Mouse (Mus musculus) layer of hippocampus, postnatal 36 days (tissue): ENCODE measurements around the gene Lsg1. TPM values are rescaled to one million over a fixed set of nuclear protein-coding genes. Genes with fewer than 3 reads are reported as not detected.

Experiments
- DNase-seq, 2 experiments: peaks; one replicate each; pipeline ENCODE4 v3.0.0; 2022
- total RNA-seq, 2 experiments: library from RNA; stranded (reverse); gene quantifications; 2 replicates each; pipeline ENCODE4 v1.2.3; 2021

Lsg1 gene
- 10 to 100 TPM; 17.1 to 19.8 TPM for total RNA-seq

DNA sequence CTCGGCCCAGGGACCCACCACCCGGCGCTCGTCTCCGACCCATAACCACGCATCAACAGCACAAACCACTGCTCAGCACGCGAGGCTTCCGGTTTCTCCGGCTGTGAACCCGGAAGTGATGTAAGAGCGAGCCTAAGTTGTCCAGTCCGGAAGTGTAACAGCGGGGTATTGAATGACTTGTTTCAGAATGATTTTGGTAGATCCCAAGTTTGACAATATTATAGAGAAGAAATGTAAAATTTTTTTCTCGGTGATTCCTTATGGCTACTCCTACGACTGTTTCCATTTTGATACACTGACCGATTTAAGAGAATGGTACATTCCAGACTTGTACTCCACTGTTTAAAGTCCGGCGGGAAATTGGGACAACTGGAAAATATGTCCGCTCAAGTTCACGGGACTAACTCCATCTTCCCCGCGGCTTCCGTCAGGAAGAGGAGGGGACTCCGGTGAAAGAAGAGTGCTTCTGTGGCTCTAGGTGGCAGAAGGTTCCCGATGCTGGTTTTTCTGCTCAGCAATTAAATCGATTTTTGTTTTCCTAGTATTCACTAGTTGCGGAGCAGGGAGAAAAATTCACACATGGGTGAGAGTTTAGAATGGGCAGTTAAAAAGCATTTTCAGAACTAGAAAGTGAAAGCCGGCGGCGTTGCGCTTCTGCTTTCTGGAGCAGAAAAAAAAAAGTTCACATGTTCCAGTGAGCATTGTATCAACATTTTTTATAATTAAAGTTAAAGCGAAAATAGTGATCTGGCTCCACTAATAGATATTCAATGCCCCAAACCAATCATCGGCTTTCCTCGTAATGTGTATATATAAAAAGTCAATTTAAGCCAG, at the start of gene Lsg1:
Lsg1 (minus strand) TSS at position 99 of the 834 bp plus-strand sequence.
- peak; percentile 78 to 80 for DNase-seq

DNA sequence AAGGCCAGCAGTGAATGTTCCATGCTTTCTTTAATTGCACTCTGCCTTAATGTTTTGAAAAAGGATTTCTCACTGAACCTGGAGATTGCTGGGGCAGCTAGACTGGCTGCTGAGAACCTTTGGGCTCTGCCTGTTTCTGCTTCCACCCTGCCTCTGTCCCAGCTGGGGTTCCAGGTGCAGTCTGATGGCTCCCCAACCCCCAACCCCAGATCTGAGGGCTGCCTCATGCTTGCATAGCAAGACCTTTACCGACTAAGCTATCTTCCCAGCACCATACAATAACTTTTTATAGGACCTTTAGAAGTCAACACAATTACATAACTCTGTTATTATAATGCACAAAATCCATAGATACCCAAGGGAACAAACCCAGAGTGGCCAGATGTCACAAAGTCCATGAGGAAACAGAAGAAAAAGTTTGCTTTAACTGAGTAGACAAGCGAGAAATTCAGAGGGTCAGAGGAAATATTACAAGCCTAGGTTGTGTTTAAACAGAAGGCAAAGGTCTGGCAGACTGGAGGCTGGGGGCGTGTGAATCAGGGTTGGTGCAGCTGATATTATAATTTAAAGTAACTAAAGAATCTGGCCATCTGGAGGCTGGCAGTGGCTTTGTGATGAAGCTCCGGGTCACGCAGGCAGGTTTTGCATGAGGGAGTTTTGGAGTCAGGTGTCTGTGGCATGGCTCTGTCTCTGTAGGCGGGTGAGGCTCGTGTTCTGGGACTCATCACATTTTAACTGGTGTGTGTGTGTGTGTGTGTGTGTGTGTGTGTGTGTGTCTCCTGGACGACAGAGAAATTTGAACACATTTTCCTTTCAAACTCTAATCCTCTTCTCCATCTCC, 46.7 kb upstream of the Lsg1 start:
- DNase-seq: no peak

GRCm38 (mm10) chr16:30629509-30629908, 42.1 kb upstream of the Lsg1 start:
- no peak for DNase-seq

DNA sequence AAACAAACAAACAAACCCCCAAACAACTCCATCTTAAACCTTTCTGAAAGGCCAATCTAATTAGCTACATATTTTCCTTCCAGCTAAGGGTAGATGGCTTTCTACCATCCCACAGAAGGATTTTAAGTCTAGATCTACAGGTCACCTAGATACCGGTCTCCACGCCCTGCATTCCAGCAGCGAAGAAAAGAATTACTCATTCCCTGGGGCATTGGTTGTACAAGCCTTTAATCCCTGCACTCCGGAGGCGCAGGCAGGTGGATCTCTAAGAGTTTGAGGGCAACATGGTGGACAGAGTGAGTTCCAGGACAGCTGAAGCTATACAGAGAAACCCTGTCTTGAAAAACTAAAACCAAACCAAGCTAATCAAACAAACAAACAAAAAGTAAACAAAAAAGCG, 41.0 kb upstream of the Lsg1 start:
- DNase-seq: no peak

DNA sequence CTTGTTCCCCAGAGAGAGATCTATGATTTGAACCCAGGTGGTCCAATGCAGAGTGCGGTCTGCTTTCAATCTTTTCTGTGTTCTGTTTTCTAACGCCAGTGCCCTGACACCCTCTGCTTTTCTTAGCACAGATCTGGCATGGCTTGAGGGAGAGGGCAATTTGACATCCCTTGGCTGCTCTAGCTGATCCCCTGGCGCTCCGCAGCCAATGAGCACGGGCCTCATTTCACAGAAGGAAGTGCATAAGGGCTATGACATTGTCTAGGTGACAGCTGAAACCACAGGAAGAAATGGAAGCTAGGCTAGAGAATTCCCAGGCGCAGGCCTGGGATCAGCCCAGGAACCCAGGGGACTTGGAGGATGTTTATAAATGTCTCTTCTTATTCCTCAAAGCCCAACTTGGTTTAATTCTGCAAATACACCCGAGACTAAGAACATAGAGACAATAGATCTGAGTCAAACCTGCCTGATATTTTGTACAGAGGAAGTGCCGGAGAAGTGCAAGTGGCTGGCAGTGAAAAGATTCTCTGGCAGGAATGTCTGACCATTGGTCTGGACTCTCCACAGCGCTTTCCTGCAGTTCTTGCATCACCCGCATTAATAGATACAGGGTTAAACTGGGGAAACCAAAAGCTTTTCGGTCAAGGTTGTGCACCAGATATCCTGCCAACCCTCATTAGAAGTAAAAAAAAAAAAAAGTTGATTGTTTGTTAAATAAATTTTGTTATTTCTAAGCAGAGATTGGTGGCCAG, 40.4 kb upstream of the Lsg1 start:
- no peak for DNase-seq

DNA sequence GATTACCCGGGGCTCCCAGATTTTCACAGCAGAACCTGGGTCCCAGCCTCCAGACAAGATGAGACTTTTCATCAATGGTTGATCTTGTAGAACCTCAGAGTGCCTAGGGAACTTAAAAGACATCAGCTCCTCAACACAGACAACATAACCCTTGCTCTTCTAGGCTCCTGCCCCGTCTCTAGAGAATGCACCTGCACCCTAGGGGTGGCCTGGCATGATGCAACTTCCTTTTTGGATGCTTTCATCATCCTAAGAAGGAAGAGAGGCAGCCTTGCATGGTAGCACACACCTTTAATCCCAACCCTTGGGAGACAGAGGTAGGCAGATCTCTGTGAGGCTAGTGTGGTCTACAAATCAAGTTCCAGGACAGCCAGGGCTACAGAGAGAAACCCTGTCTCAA, 37.2 kb upstream of the Lsg1 start:
- no peak for DNase-seq

DNA sequence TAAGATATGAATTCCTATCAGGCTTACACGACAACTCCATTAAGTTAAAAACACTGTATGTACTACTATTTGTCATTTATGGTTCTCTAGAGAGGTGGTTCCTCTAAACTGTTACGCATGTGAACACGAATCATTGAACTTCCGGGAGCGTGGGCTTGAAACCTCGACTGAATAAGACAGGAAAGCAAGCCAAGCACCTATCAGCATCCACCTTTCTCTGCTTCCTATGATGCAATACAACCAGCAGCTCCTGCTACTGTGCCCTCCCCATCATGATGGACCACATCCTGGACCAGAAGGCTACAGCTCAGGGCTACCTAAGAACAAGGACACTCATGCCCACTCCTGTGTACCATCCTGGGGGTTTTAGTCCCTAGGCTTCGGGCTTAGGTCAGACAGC, 36.3 kb upstream of the Lsg1 start:
- no peak for DNase-seq

DNA sequence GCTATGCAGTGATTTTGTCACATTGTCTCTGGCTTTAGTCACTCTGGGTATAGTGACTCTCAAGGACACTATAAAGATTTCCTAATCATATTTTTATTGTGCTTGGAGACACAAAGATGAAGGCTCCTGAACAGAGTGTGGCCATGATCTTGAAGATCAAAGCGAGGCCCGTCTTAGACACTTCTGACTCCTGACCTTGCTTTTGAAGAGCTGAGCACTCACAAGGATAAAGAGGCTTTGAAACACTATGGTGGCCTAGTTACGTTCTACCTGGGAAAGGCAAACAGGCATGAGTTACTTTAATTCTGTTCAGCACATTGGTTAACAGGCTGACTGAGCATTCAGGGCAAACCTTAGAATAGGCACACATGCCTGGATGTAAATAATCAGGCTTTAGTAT, 28.9 kb upstream of the Lsg1 start:
- no peak for DNase-seq

DNA sequence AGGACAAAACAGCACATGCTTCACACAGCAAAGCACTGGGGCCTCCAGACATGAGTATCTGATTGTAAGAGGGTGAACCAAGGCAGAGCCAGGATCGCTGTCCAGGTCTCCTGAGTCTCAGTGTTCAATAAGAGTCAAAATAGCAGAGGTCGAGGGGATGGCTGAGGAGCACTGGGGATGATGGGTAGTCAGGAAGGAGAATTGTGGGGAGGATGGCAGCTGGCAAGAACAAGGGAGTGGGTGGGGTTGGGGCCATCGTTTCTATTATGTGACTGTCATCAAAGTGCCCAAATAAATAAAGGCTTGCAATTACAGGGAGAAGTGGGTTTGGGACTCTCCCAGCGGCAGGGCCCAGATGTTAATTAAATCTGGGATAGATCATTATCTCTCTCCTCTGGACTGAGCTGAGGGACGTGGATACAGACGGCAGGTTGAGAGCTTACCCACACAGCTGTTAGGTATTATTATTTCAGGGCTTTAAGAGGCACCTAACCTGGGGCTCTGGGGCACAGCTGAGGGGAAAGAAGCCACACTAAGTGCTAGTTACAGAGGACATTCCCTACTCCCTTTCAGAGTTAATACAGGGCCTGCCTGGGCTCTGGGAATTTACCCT, 27.4 kb upstream of the Lsg1 start:
- DNase-seq: no peak

GRCm38 (mm10) chr16:30614122-30614521, 26.7 kb upstream of the Lsg1 start:
- DNase-seq: no peak

- no peak for DNase-seq
Measured at GRCm38 (mm10) chr16:30613122-30613521, 25.7 kb upstream of the Lsg1 start.

DNA sequence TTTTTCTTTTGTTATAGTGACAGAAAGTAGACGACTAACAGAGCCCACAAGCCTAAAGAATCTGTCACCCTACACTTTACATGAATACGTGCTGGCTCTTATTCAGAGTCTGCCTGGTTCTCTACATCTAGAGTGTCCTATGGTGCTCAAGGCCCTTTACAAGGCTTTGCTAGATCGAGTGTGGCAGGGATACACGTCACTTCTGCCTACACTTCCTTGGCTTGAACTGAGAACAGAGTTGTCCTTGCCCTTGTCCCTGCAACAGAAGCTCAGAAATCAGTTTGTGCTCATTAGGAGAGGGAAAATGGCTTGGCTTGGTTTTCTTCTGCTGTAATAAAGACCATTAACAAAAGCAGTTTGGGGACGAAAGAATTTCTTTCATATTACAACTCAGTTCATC, 23.9 kb upstream of the Lsg1 start:
- no peak for DNase-seq

DNA sequence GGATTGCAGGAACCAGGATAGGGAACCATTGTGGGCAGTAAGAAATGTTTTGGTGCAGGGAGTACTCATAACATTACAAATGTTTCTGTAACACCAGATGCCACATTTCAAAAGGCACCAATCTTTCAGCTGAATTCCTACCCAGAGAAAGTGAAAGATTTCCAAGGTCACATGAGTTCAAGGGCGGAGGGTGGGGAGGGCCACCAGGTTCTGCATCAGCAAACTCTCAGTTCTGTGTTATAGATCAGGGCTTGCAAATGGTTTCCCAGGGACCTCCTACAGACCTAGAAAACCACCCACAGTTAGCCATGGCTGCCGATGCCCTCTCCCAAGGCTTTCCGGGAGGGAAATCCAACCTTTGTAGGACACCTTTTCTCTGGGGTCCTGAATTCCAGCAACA, 20.5 kb upstream of the Lsg1 start:
- no peak for DNase-seq

DNA sequence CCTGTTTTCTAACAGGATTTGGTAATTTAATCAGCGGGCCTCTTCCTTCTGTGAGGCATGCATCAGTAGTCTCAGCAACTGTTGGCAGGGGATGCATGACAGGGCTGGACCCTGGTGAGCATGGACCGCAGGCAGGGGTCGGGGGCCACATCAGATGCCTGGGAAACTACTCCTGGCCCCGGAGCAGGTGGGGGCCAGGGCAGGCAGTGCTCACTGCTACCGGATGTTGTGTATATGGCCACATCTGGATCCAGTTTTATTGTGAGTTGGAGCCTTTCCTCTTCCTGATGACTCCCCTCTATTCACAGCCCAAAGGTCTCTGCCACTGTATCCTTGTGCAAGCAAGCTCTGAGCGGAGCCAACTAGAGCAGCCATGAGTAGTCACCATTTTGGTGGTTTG, 18.1 kb upstream of the Lsg1 start:
- no peak for DNase-seq

DNA sequence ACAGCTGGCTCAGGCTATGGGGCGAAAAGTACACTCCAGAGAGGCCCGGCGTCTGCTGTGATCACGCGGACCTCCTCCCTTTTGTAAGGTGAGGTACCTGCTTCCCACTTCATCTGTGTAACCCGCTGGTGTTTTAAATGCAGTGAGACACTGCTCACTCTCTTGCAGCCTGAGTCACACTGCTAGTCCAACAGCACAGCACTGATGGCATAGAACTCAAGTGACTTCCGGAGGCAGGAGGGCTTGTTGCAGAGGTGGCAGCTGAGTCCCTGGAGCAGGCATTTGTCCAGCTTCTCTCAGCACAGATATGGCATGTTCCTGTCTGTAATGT, 17.4 kb upstream of the Lsg1 start:
- DNase-seq: no peak

- no peak for DNase-seq
Measured at GRCm38 (mm10) chr16:30604061-30604806, 16.8 kb upstream of the Lsg1 start.

GRCm38 (mm10) chr16:30603531-30603842, 16.1 kb upstream of the Lsg1 start:
- no peak for DNase-seq

- no peak for DNase-seq
Measured at GRCm38 (mm10) chr16:30602684-30603530, 15.5 kb upstream of the Lsg1 start.

DNA sequence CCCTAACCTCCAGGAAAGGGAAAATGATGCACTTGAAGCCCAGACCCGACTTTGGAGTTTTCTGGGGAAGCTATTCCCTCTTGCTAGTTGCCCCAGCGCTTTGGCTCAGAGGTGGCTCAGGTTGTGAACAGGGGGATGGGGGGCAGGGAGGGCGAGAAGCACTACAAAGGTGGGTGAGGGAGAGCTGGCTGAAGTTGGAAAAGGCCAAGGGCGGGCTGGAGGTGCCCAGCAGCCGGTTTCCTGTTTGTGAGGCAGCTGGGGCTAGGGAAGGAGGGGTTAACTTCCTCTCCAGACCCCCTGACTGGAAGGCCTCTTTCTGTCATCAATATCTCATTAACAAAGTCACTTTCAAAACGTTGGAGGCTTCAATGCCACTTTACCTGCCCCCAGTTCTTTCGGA, 14.6 kb upstream of the Lsg1 start:
- DNase-seq: no peak

- peak in 1 of 2 experiments; percentile 38 for DNase-seq
Measured at GRCm38 (mm10) chr16:30601046-30601832, 13.8 kb upstream of the Lsg1 start.
